Mouse (Mus musculus) cortical plate, adult 2 months (tissue): Measurements from ENCODE around the gene Zfp553.

Experiments
- CTCF ChIP-seq: fragments of 200-500 bp; IDR thresholded peaks from 2 replicates; pipeline ENCODE4 v1.5.1; 2011; ENCODE audit warnings: mild to moderate bottlenecking, control low read depth, low read length; ENCODE audit not compliant: insufficient read depth; ENCODE audit errors: extremely low read depth
- POLR2A ChIP-seq: fragments of 200-500 bp; IDR thresholded peaks from 2 replicates; pipeline ENCODE4 v1.6.1; 2011; ENCODE audit warnings: mild to moderate bottlenecking, low read length, control low read depth; ENCODE audit not compliant: insufficient read depth; ENCODE audit errors: extremely low read depth

DNA sequence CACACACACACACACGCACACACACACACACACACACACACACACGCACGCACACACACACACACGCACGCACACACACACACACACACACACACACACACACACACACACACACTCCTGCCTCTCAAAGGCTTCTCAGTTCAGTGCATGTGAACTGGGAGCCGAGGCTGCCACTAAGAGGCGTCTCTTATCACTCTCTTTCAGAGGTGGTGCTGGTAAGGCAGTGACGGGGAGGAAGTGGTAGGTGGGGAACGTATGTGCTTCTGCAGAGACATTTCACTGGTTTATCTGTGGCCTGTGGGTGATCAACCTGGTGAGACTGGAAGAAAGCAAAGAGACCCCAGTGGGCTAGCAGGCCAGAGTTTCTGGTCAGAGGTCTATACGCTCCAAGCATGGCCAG lies 52.3 kb downstream of the Zfp553 start:
- TF ChIP-seq CTCF (no peak), POLR2A (no peak)
